Mouse (Mus musculus) kidney, postnatal 4 days (tissue): Measurements from ENCODE around the gene Tymp.
A peak's percentile ranks its signal among the peaks of the same experiment; 100 is the strongest.

Source experiments
- DNase-seq, 2 experiments: peaks; one replicate each; pipeline ENCODE4 v3.0.0; 2021; ENCODE audit warnings: mixed read lengths in 2 of 2

The Tymp gene

DNA sequence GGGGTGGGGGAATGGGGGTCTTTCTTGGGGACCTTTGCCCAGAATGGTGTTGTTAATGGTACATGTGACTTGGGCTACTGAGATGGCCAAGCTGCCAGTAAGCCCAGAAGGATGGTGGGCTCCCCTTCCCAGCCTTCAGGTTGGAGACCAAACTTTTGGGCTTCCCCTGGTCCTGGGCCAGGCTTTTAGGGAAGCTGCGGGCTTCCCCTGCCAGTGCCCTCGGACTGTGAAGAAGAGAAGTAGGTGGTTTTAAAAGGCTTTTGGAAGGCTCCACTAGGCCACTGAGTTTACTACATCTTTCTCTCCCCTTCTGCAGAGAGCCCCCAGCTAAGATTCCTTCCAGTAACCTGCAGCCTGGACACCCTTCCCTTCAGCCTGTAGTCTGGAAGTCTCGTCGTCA is 53.2 kb downstream of the Tymp start:
- no peak for DNase-seq

- DNase-seq = peak; percentile 37 to 38
Observed at GRCm38 (mm10) chr15:89322670-89323522, 53.9 kb downstream of the Tymp start, which contains the start of gene Adm2. Adm2 (plus strand) TSS chr15:89322720.
